ENCODE assay signal across 8 mouse cellular contexts in genomic region chr11:80183054-80183704, GRCm38 (mm10). TPM values are rescaled to one million over a fixed set of nuclear protein-coding genes. Genes with fewer than 3 reads are reported as not detected.
DNase-seq lines count a peak whose midpoint lies in the region; ATAC-seq and TF ChIP-seq lines count a peak whose summit lies in the region.
"Not testable (repeated sequence)": the region's sequence is repeated elsewhere in the genome, so short reads cannot be mapped to it uniquely, and the experiment has no call there.

No protein-coding gene starts in this region.

- not testable (repeated sequence) for H3K27me3 ChIP-seq in ES-Bruce4 (ENCODE audit: control insufficient read depth, insufficient read depth, low read length, poor library complexity, severe bottlenecking); embryonic facial prominence, embryonic 13.5 days; hindbrain, embryonic 13.5 days; midbrain, embryonic 16.5 days (ENCODE audit: control insufficient read depth, insufficient read depth, low read depth, low read length); stomach, embryonic 15.5 days (replicated peaks)

- not testable (repeated sequence) for H3K4me1 ChIP-seq in ES-Bruce4 (ENCODE audit: control insufficient read depth, insufficient read depth, low read length); embryonic facial prominence, embryonic 13.5 days; hindbrain, embryonic 13.5 days (replicated peaks); lung, adult 2 months (ENCODE audit: control insufficient read depth, insufficient read depth, low read length); midbrain, embryonic 16.5 days (ENCODE audit: control insufficient read depth, insufficient read depth, low read length); stomach, embryonic 15.5 days

- TF ChIP-seq CTCF in ES-Bruce4 (IDR thresholded peaks at IDR 0.05; ENCODE audit: low read depth, low read length); lung, adult 2 months (IDR thresholded peaks at IDR 0.05; ENCODE audit: insufficient read depth, low read length): not testable (repeated sequence)
- peak; percentile 64 for TF ChIP-seq CTCF in layer of hippocampus, adult 2 months (conservative IDR thresholded peaks at IDR 0.05)

- TF ChIP-seq POLR2A in ES-Bruce4 (IDR thresholded peaks at IDR 0.05; ENCODE audit: insufficient read depth, low read length); lung, adult 2 months (IDR thresholded peaks at IDR 0.05; ENCODE audit: borderline replicate concordance, extremely low read depth, low read depth, low read length): not testable (repeated sequence)

- H3K9ac ChIP-seq in ES-Bruce4 (ENCODE audit: low read depth, poor library complexity, severe bottlenecking): peak overlapping the region; percentile 68
- H3K9ac ChIP-seq in embryonic facial prominence, embryonic 13.5 days: peak overlapping the region; percentile 84
- peak overlapping the region; percentile 71 for H3K9ac ChIP-seq in hindbrain, embryonic 13.5 days
- H3K9ac ChIP-seq in midbrain, embryonic 16.5 days (ENCODE audit: low read depth, low read length): peak overlapping the region; percentile 71; the same call in 1 of the 2 replicates
- H3K9ac ChIP-seq in stomach, embryonic 15.5 days: not testable (repeated sequence)

- H3K4me3 ChIP-seq in ES-Bruce4 (ENCODE audit: low read depth, low read length): peak overlapping the region; percentile 89
- peak overlapping the region; percentile 65 for H3K4me3 ChIP-seq in embryonic facial prominence, embryonic 13.5 days
- H3K4me3 ChIP-seq in hindbrain, embryonic 13.5 days: peak overlapping the region; percentile 49
- peak overlapping the region; percentile 65 for H3K4me3 ChIP-seq in layer of hippocampus, adult 2 months
- peak overlapping the region; percentile 100 for H3K4me3 ChIP-seq in lung, adult 2 months (replicated peaks; ENCODE audit: extremely low read depth, low read depth, low read length)
- peak overlapping the region; percentile 50 for H3K4me3 ChIP-seq in midbrain, embryonic 16.5 days (ENCODE audit: low read depth, low read length)
- peak overlapping the region; percentile 91 for H3K4me3 ChIP-seq in stomach, embryonic 15.5 days (replicated peaks)

- not testable (repeated sequence) for TF ChIP-seq EP300 in ES-Bruce4 (IDR thresholded peaks at IDR 0.05; ENCODE audit: insufficient read depth, low read depth, low read length)

- H3K9me3 ChIP-seq in ES-Bruce4 (replicated peaks; ENCODE audit: control insufficient read depth, insufficient read depth, low read length, poor library complexity, severe bottlenecking); embryonic facial prominence, embryonic 13.5 days; hindbrain, embryonic 13.5 days; midbrain, embryonic 16.5 days (replicated peaks; ENCODE audit: control insufficient read depth, low read length, poor library complexity, severe bottlenecking); stomach, embryonic 15.5 days: not testable (repeated sequence)

- DNase-seq in gonadal fat pad, adult 2 months (ENCODE audit: low read depth): peak; percentile 42
- not testable (repeated sequence) for DNase-seq in layer of hippocampus, adult 2 months (ENCODE audit: low spot score in 2 of 2); lung, adult 2 months

- H3K36me3 ChIP-seq in ES-Bruce4 (ENCODE audit: control insufficient read depth, insufficient read depth, low read length, poor library complexity, severe bottlenecking); embryonic facial prominence, embryonic 13.5 days; hindbrain, embryonic 13.5 days; midbrain, embryonic 16.5 days (ENCODE audit: control insufficient read depth, insufficient read depth, low read length); stomach, embryonic 15.5 days: not testable (repeated sequence)

- peak overlapping the region; percentile 78 for H3K4me2 ChIP-seq in embryonic facial prominence, embryonic 13.5 days
- H3K4me2 ChIP-seq in hindbrain, embryonic 13.5 days: peak overlapping the region; percentile 61
- H3K4me2 ChIP-seq in midbrain, embryonic 16.5 days (ENCODE audit: low read length): peak overlapping the region; percentile 69
- H3K4me2 ChIP-seq in stomach, embryonic 15.5 days: peak overlapping the region; percentile 70

- H3K27ac ChIP-seq in ES-Bruce4 (ENCODE audit: insufficient read depth, low read length): peak overlapping the region; percentile 44
- peak overlapping the region; percentile 85; the same call in 1 of the 2 replicates for H3K27ac ChIP-seq in embryonic facial prominence, embryonic 13.5 days
- H3K27ac ChIP-seq in hindbrain, embryonic 13.5 days; midbrain, embryonic 16.5 days (ENCODE audit: low read length): not testable (repeated sequence)
- H3K27ac ChIP-seq in layer of hippocampus, adult 2 months: peak overlapping the region; percentile 96
- peak overlapping the region; percentile 90; the same call in 1 of the 2 replicates for H3K27ac ChIP-seq in stomach, embryonic 15.5 days

- ATAC-seq in embryonic facial prominence, embryonic 13.5 days (ENCODE audit: insufficient number of reproducible peaks, insufficient read depth, low FRiP score, low TSS enrichment, low read depth); hindbrain, embryonic 13.5 days (ENCODE audit: low FRiP score); midbrain, embryonic 16.5 days: not testable (repeated sequence)
- peak; percentile 67 for ATAC-seq in stomach, embryonic 15.5 days (ENCODE audit: insufficient read depth, low FRiP score, low read depth)

- WGBS in embryonic facial prominence, embryonic 13.5 days: 41% methylated on average over 12 of the region's 12 CpGs
- WGBS in hindbrain, embryonic 13.5 days: 48% methylated on average over 12 of the region's 12 CpGs
- whole genome bisulfite sequencing in lung, adult 2 months: 37% methylated on average over 12 of the region's 12 CpGs
- 43% methylated on average over 12 of the region's 12 CpGs for WGBS in midbrain, embryonic 16.5 days
- 43% methylated on average over 12 of the region's 12 CpGs for WGBS in stomach, embryonic 15.5 days

RNA-seq across cellular contexts. Expression of gene Rnf135, which starts 0.5 kb away (rescaled TPM):
- polyA plus RNA-seq in ES-Bruce4 (2011; ENCODE audit: insufficient read depth, insufficient read length, low read depth, missing spikeins): 4.5 and 5.3 TPM in 2 replicates
- 6.3 and 8.1 TPM in 2 replicates for polyA plus RNA-seq in embryonic facial prominence, embryonic 13.5 days (2015; fragmentation: Nextera tagmentation; extraction: Ambion mirVana)
- 7.1 and 8.7 TPM in 2 replicates for polyA plus RNA-seq in gonadal fat pad, adult 2 months (2012; rRNA removed)
- polyA plus RNA-seq in hindbrain, embryonic 13.5 days (2015; fragmentation: Nextera tagmentation; extraction: Ambion mirVana): 3.1 and 3.9 TPM in 2 replicates
- 1 to 10 TPM; 4.1 to 4.9 TPM for total RNA-seq in layer of hippocampus, adult 2 months (2021)
- 8.1 and 9.4 TPM in 2 replicates for polyA plus RNA-seq in lung, adult 2 months (2012; rRNA removed)
- 3.0 and 3.6 TPM in 2 replicates for polyA plus RNA-seq in midbrain, embryonic 16.5 days (2015; fragmentation: Nextera tagmentation; extraction: Ambion mirVana)
- 10.3 and 12.5 TPM in 2 replicates for polyA plus RNA-seq in stomach, embryonic 15.5 days (2015; fragmentation: Nextera tagmentation; extraction: Ambion mirVana)

RNA-seq across cellular contexts. Expression of gene Rhot1, which starts 25.6 kb away (rescaled TPM):
- 52.5 and 52.9 TPM in 2 replicates for polyA plus RNA-seq in ES-Bruce4 (2011; ENCODE audit: insufficient read depth, insufficient read length, low read depth, missing spikeins)
- 52.8 and 63.4 TPM in 2 replicates for polyA plus RNA-seq in embryonic facial prominence, embryonic 13.5 days (2015; fragmentation: Nextera tagmentation; extraction: Ambion mirVana)
- 16.0 and 18.1 TPM in 2 replicates for polyA plus RNA-seq in gonadal fat pad, adult 2 months (2012; rRNA removed)
- polyA plus RNA-seq in hindbrain, embryonic 13.5 days (2015; fragmentation: Nextera tagmentation; extraction: Ambion mirVana): 66.4 and 68.4 TPM in 2 replicates
- total RNA-seq in layer of hippocampus, adult 2 months (2021): 10 to 100 TPM; 67.8 to 68.2 TPM
- polyA plus RNA-seq in lung, adult 2 months (2012; rRNA removed): 8.7 and 14.9 TPM in 2 replicates
- 70.1 and 77.6 TPM in 2 replicates for polyA plus RNA-seq in midbrain, embryonic 16.5 days (2015; fragmentation: Nextera tagmentation; extraction: Ambion mirVana)
- 47.7 and 49.0 TPM in 2 replicates for polyA plus RNA-seq in stomach, embryonic 15.5 days (2015; fragmentation: Nextera tagmentation; extraction: Ambion mirVana)

RNA-seq across cellular contexts. Expression of gene Adap2, which starts 29.3 kb away (rescaled TPM):
- 3.4 and 3.5 TPM in 2 replicates for polyA plus RNA-seq in ES-Bruce4 (2011; ENCODE audit: insufficient read depth, insufficient read length, low read depth, missing spikeins)
- 0.74 and 1.4 TPM in 2 replicates for polyA plus RNA-seq in embryonic facial prominence, embryonic 13.5 days (2015; fragmentation: Nextera tagmentation; extraction: Ambion mirVana)
- 10.5 and 14.3 TPM in 2 replicates for polyA plus RNA-seq in gonadal fat pad, adult 2 months (2012; rRNA removed)
- polyA plus RNA-seq in hindbrain, embryonic 13.5 days (2015; fragmentation: Nextera tagmentation; extraction: Ambion mirVana): 3.7 and 3.9 TPM in 2 replicates
- total RNA-seq in layer of hippocampus, adult 2 months (2021): 1 to 10 TPM; 6.1 to 8.2 TPM
- polyA plus RNA-seq in lung, adult 2 months (2012; rRNA removed): 7.0 and 18.2 TPM in 2 replicates
- 3.4 and 4.2 TPM in 2 replicates for polyA plus RNA-seq in midbrain, embryonic 16.5 days (2015; fragmentation: Nextera tagmentation; extraction: Ambion mirVana)
- polyA plus RNA-seq in stomach, embryonic 15.5 days (2015; fragmentation: Nextera tagmentation; extraction: Ambion mirVana): 4.2 and 4.7 TPM in 2 replicates

RNA-seq across cellular contexts. Expression of gene Tefm, which starts 41.2 kb away (rescaled TPM):
- 31.2 and 37.3 TPM in 2 replicates for polyA plus RNA-seq in ES-Bruce4 (2011; ENCODE audit: insufficient read depth, insufficient read length, low read depth, missing spikeins)
- polyA plus RNA-seq in embryonic facial prominence, embryonic 13.5 days (2015; fragmentation: Nextera tagmentation; extraction: Ambion mirVana): 31.4 and 32.3 TPM in 2 replicates
- 6.4 and 8.2 TPM in 2 replicates for polyA plus RNA-seq in gonadal fat pad, adult 2 months (2012; rRNA removed)
- 25.8 and 25.9 TPM in 2 replicates for polyA plus RNA-seq in hindbrain, embryonic 13.5 days (2015; fragmentation: Nextera tagmentation; extraction: Ambion mirVana)
- 10 to 100 TPM in 1 of 2 experiments, 1 to 10 TPM in 1; 8.8 to 10.9 TPM for total RNA-seq in layer of hippocampus, adult 2 months (2021)
- 2.7 and 4.3 TPM in 2 replicates for polyA plus RNA-seq in lung, adult 2 months (2012; rRNA removed)
- 22.2 and 22.4 TPM in 2 replicates for polyA plus RNA-seq in midbrain, embryonic 16.5 days (2015; fragmentation: Nextera tagmentation; extraction: Ambion mirVana)
- polyA plus RNA-seq in stomach, embryonic 15.5 days (2015; fragmentation: Nextera tagmentation; extraction: Ambion mirVana): 26.5 and 27.8 TPM in 2 replicates

Comparison
In these comparisons a context has a peak if more than half of its experiments do, and no peak if none do; other contexts are left out.
1. H3K4me3 ChIP-seq: peak in every context shown above with its lines; median percentile 100 in lung, adult 2 months; 91 in stomach, embryonic 15.5 days; 89 in ES-Bruce4; 65 in embryonic facial prominence, embryonic 13.5 days; 65 in layer of hippocampus, adult 2 months; 50 in midbrain, embryonic 16.5 days; 49 in hindbrain, embryonic 13.5 days.